Mouse (Mus musculus) heart, postnatal 0 days (tissue): ENCODE data around the gene Msmp. TPM values are rescaled to one million over a fixed set of nuclear protein-coding genes. Genes with fewer than 3 reads are reported as not detected.

Experiments
- ATAC-seq: fragments of 200-750 bp; cut with Nextera tagmentation; 2 replicates; pipeline ENCODE4 v1.8.0; 2017; ENCODE audit warnings: low read depth, moderate number of reproducible peaks, moderate library complexity; ENCODE audit not compliant: insufficient read depth
- DNase-seq: peaks from one replicate; pipeline ENCODE4 v3.0.0-alpha.2; 2016; ENCODE audit warnings: low spot score
- H3K27ac ChIP-seq: fragments of 300-500 bp; sonication (generic); 2 replicates; pipeline ENCODE4 v1.5.1; 2014; ENCODE audit warnings: low read depth, mild to moderate bottlenecking
- H3K27me3 ChIP-seq: fragments of 300-500 bp; sonication (generic); 2 replicates; pipeline ENCODE4 v1.6.1; 2014; ENCODE audit warnings: low read length, mixed read lengths; ENCODE audit not compliant: control insufficient read depth, insufficient read depth
- H3K36me3 ChIP-seq: fragments of 300-500 bp; sonication (generic); replicated peaks from 2 replicates; pipeline ENCODE4 v1.6.1; 2014; ENCODE audit warnings: low read length, mixed read lengths; ENCODE audit not compliant: control insufficient read depth, insufficient read depth
- H3K4me1 ChIP-seq: fragments of 300-500 bp; sonication (generic); 2 replicates; pipeline ENCODE4 v1.6.1; 2014; ENCODE audit warnings: antibody characterized with exemption; ENCODE audit not compliant: control insufficient read depth, insufficient read depth
- H3K4me2 ChIP-seq: fragments of 300-500 bp; sonication (generic); 2 replicates; pipeline ENCODE4 v1.6.1; 2014; ENCODE audit warnings: low read depth, mild to moderate bottlenecking, low read length, moderate library complexity
- H3K4me3 ChIP-seq: fragments of 300-500 bp; sonication (generic); 2 replicates; pipeline ENCODE4 v1.5.1; 2014; ENCODE audit warnings: low read depth, low read length
- H3K9ac ChIP-seq: fragments of 300-500 bp; sonication (generic); replicated peaks from 2 replicates; pipeline ENCODE4 v1.6.1; 2014; ENCODE audit warnings: low read depth, low read length, mixed read lengths
- H3K9me3 ChIP-seq: fragments of 300-500 bp; sonication (generic); replicated peaks from 2 replicates; pipeline ENCODE4 v1.6.1; 2016; ENCODE audit warnings: low read length; ENCODE audit not compliant: control insufficient read depth
- CTCF ChIP-seq: IDR thresholded peaks from 2 replicates; pipeline ENCODE4 v1.5.1; 2016; ENCODE audit warnings: antibody characterized with exemption, control low read depth, low read depth
- EP300 ChIP-seq: IDR thresholded peaks from 2 replicates; pipeline ENCODE4 v1.6.1; 2016; ENCODE audit warnings: antibody characterized with exemption, low read depth
- WGBS: fragments of 180-500 bp; shearing (Covaris S2); extraction: QIAGEN DNeasy Blood & Tissue Kit; methylation state at CpG from one replicate; pipeline ENCODE4 v1.1.7; 2014; 5-methylcytosine and 5-hydroxymethylcytosine counted together
- polyA plus RNA-seq: library from polyadenylated mRNA; unstranded; fragments of >200 nt; fragmentation: Nextera tagmentation; extraction: Ambion mirVana; gene quantifications from 2 replicates; pipeline ENCODE4 v1.2.1, GENCODE M21; 2015
- total RNA-seq: library from RNA; depleted of rRNA; stranded (reverse); fragments of >200 nt; gene quantifications from 2 replicates; pipeline ENCODE4 v1.2.3, GENCODE M21; 2014; ENCODE audit warnings: low replicate concordance; rRNA removed

The Msmp gene
- total RNA-seq: not detected in 2 replicates
- 1.2 TPM in 1 of 2 replicates, not detected in the other for polyA plus RNA-seq

GRCm38 (mm10) chr4:43584444-43585416 is at the start of gene Msmp:
Gene Msmp, minus strand, starts transcription at chr4:43584494.
- no peaks in the 10 kb centered on the region for H3K27me3 ChIP-seq
- H3K36me3 ChIP-seq: peaks cover 42% of the 10 kb centered on the region
- ATAC-seq: no peak
- H3K4me2 ChIP-seq: no peak within 1 kb of the TSS
- peaks cover 9% of the 10 kb centered on the region for H3K4me1 ChIP-seq
- DNase-seq: no peak
- H3K4me3 ChIP-seq: no peak within 1 kb of the TSS
- TF ChIP-seq CTCF: peak; percentile 3; the same call in 1 of the 2 replicates
- no peak for TF ChIP-seq EP300
- 54% methylated on average over 12 of the region's 12 CpGs for WGBS
- H3K9me3 ChIP-seq: no peaks in the 10 kb centered on the region
- H3K9ac ChIP-seq: no peak within 1 kb of the TSS
- H3K27ac ChIP-seq: peak within 1 kb of the TSS; percentile 57

- ATAC-seq (no peak), DNase-seq (no peak)
- WGBS: 94% methylated on average over 2 of the region's 2 CpGs
- H3K4me1 ChIP-seq: peaks cover 15% of the 10 kb centered on the region; the same call in 1 of the 2 replicates
- no peak overlapping the region for H3K9ac ChIP-seq
- H3K36me3 ChIP-seq: no peaks in the 10 kb centered on the region
- no peak overlapping the region for H3K27ac ChIP-seq
- no peak overlapping the region for H3K4me3 ChIP-seq
- TF ChIP-seq CTCF (no peak), EP300 (no peak)
- no peaks in the 10 kb centered on the region for H3K9me3 ChIP-seq
- no peaks in the 10 kb centered on the region for H3K27me3 ChIP-seq
- H3K4me2 ChIP-seq: no peak overlapping the region
Measured at GRCm38 (mm10) chr4:43633736-43634135, 49.4 kb upstream of the Msmp start.

- Histone ChIP-seq H3K4me3 (no peak overlapping the region), H3K27ac (no peak overlapping the region), H3K4me2 (no peak overlapping the region), H3K9me3 (no peaks in the 10 kb centered on the region), H3K27me3 (no peaks in the 10 kb centered on the region), H3K9ac (no peak overlapping the region), H3K36me3 (no peaks in the 10 kb centered on the region), H3K4me1 (peaks cover 15% of the 10 kb centered on the region; the same call in 1 of the 2 replicates)
- DNase-seq (no peak), ATAC-seq (no peak)
- 88% methylated on average over 8 of the region's 8 CpGs for WGBS
- no peak for TF ChIP-seq EP300
- no peak for TF ChIP-seq CTCF
Measured at GRCm38 (mm10) chr4:43633296-43633695, 49.0 kb upstream of the Msmp start.

- H3K9me3 ChIP-seq: no peaks in the 10 kb centered on the region
- no peaks in the 10 kb centered on the region for H3K27me3 ChIP-seq
- H3K4me1 ChIP-seq: peaks cover 15% of the 10 kb centered on the region; the same call in 1 of the 2 replicates
- peak overlapping the region; percentile 90 for H3K4me2 ChIP-seq
- TF ChIP-seq EP300 (no peak), CTCF (no peak)
- H3K36me3 ChIP-seq: no peaks in the 10 kb centered on the region
- 56% methylated on average over 42 of the region's 42 CpGs for WGBS
- peak overlapping the region; percentile 76 for H3K4me3 ChIP-seq
- ATAC-seq (0 out of 2 replicates have a peak, but pooled peaks have one; percentile 1), DNase-seq (no peak)
- peak overlapping the region; percentile 86 for H3K27ac ChIP-seq
- H3K9ac ChIP-seq: peak overlapping the region; percentile 91
Measured at GRCm38 (mm10) chr4:43631956-43632920, 47.9 kb upstream of the Msmp start.
